Mouse (Mus musculus) midbrain, embryonic 13.5 days (tissue): ENCODE data around the gene Phykpl. TPM values are rescaled to one million over a fixed set of nuclear protein-coding genes. Genes with fewer than 3 reads are reported as not detected.

Experiments
- ATAC-seq: fragments of 200-750 bp; cut with Nextera tagmentation; 2 replicates; pipeline ENCODE4 v1.8.0; 2017; ENCODE audit warnings: mild to moderate bottlenecking, moderate TSS enrichment, moderate library complexity
- H3K27ac ChIP-seq: fragments of 300-500 bp; sonication (generic); 2 replicates; pipeline ENCODE4 v1.5.1; 2015; ENCODE audit warnings: inconsistent platforms, mild to moderate bottlenecking, moderate library complexity
- H3K27me3 ChIP-seq: fragments of 300-500 bp; sonication (generic); 2 replicates; pipeline ENCODE4 v1.6.1; 2015; ENCODE audit warnings: mild to moderate bottlenecking, inconsistent platforms
- H3K36me3 ChIP-seq: fragments of 300-500 bp; sonication (generic); 2 replicates; pipeline ENCODE4 v1.6.1; 2015; ENCODE audit warnings: mild to moderate bottlenecking, inconsistent platforms
- H3K4me1 ChIP-seq: fragments of 300-500 bp; sonication (generic); replicated peaks from 2 replicates; pipeline ENCODE4 v1.6.1; 2015; ENCODE audit warnings: inconsistent platforms
- H3K4me2 ChIP-seq: fragments of 300-500 bp; sonication (generic); replicated peaks from 2 replicates; pipeline ENCODE4 v1.6.1; 2015; ENCODE audit warnings: moderate library complexity, mild to moderate bottlenecking, inconsistent platforms
- H3K4me3 ChIP-seq: fragments of 300-500 bp; sonication (generic); replicated peaks from 2 replicates; pipeline ENCODE4 v1.5.1; 2015; ENCODE audit warnings: mild to moderate bottlenecking, inconsistent platforms
- H3K9ac ChIP-seq: fragments of 300-500 bp; sonication (generic); replicated peaks from 2 replicates; pipeline ENCODE4 v1.6.1; 2015; ENCODE audit warnings: mild to moderate bottlenecking, inconsistent platforms
- H3K9me3 ChIP-seq: fragments of 300-500 bp; sonication (generic); 2 replicates; pipeline ENCODE4 v1.6.1; 2016; ENCODE audit warnings: mild to moderate bottlenecking, inconsistent platforms
- WGBS: fragments of 180-500 bp; shearing (Covaris S2); methylation state at CpG from one replicate; pipeline ENCODE4 v1.1.7; 2015; 5-methylcytosine and 5-hydroxymethylcytosine counted together
- polyA plus RNA-seq: library from polyadenylated mRNA; unstranded; fragments of >200 nt; fragmentation: Nextera tagmentation; extraction: Ambion mirVana; gene quantifications from 2 replicates; pipeline ENCODE4 v1.2.1, GENCODE M21; 2015

The Phykpl gene
- polyA plus RNA-seq, 1 experiment from 2014 or later = 14.6 TPM

GRCm38 (mm10) chr11:51588833-51589232 lies 4.3 kb downstream of the Phykpl start:
- no peak overlapping the region for H3K4me2 ChIP-seq
- no peaks in the 10 kb centered on the region for H3K27me3 ChIP-seq
- H3K4me3 ChIP-seq = no peak overlapping the region
- H3K27ac ChIP-seq = no peak overlapping the region
- no peak overlapping the region for H3K9ac ChIP-seq
- WGBS = over 99% methylated on average over 3 of the region's 3 CpGs
- H3K9me3 ChIP-seq = no peaks in the 10 kb centered on the region
- peaks cover 77% of the 10 kb centered on the region for H3K36me3 ChIP-seq
- H3K4me1 ChIP-seq = peaks cover 24% of the 10 kb centered on the region
- ATAC-seq = no peak

GRCm38 (mm10) chr11:51590002-51590401 lies 5.4 kb downstream of the Phykpl start:
- no peaks in the 10 kb centered on the region for H3K9me3 ChIP-seq
- ATAC-seq = no peak
- H3K9ac ChIP-seq = no peak overlapping the region
- peaks cover 18% of the 10 kb centered on the region for H3K4me1 ChIP-seq
- H3K4me2 ChIP-seq = no peak overlapping the region
- no peaks in the 10 kb centered on the region for H3K27me3 ChIP-seq
- H3K27ac ChIP-seq = no peak overlapping the region
- H3K4me3 ChIP-seq = no peak overlapping the region
- peaks cover 87% of the 10 kb centered on the region for H3K36me3 ChIP-seq

- Histone ChIP-seq H3K27ac (no peak overlapping the region), H3K9me3 (no peaks in the 10 kb centered on the region), H3K9ac (no peak overlapping the region), H3K4me1 (peaks cover 6% of the 10 kb centered on the region), H3K4me3 (no peak overlapping the region), H3K4me2 (no peak overlapping the region), H3K36me3 (peaks cover 98% of the 10 kb centered on the region), H3K27me3 (no peaks in the 10 kb centered on the region)
- WGBS = 88% methylated on average over 7 of the region's 7 CpGs
- no peak for ATAC-seq
These were observed 6.6 kb downstream of the Phykpl start for GRCm38 (mm10) chr11:51591168-51591567.

DNA sequence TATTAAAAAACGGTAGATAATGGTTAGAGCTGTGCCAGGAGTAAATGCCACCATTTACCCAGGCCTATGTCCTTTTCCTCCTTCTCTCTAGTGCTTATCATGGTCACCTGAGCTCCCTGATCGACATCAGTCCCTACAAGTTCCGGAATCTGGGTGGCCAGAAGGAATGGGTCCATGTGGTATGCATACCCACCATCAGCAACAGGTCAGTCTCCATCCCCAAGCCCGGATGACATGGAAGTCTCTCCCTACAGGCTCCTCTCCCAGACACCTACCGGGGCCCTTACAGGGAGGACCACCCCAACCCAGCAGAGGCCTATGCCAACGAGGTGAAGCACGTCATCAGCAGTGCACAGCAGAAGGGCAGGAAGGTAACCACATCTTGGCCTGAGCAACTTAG lies 7.4 kb downstream of the Phykpl start:
- Histone ChIP-seq H3K27me3 (no peaks in the 10 kb centered on the region), H3K27ac (no peak overlapping the region), H3K36me3 (peaks cover 98% of the 10 kb centered on the region), H3K9ac (no peak overlapping the region), H3K4me2 (no peak overlapping the region), H3K4me3 (no peak overlapping the region), H3K4me1 (peaks cover 2% of the 10 kb centered on the region; the same call in 1 of the 2 replicates), H3K9me3 (no peaks in the 10 kb centered on the region)
- no peak for ATAC-seq
- WGBS = 94% methylated on average over 7 of the region's 7 CpGs

GRCm38 (mm10) chr11:51593368-51593767 lies 8.8 kb downstream of the Phykpl start:
- ATAC-seq = no peak
- Histone ChIP-seq H3K9ac (no peak overlapping the region), H3K27me3 (no peaks in the 10 kb centered on the region), H3K4me1 (no peaks in the 10 kb centered on the region), H3K4me3 (no peak overlapping the region), H3K36me3 (peaks cover 98% of the 10 kb centered on the region), H3K9me3 (no peaks in the 10 kb centered on the region), H3K27ac (no peak overlapping the region), H3K4me2 (no peak overlapping the region)
- 96% methylated on average over 4 of the region's 4 CpGs for WGBS

- 92% methylated on average over 6 of the region's 6 CpGs for WGBS
- H3K9ac ChIP-seq = no peak overlapping the region
These were observed 9.3 kb downstream of the Phykpl start for GRCm38 (mm10) chr11:51593849-51594248.

GRCm38 (mm10) chr11:51594715-51595350 lies 10.3 kb downstream of the Phykpl start:
- H3K36me3 ChIP-seq = peaks cover 98% of the 10 kb centered on the region
- H3K9me3 ChIP-seq = no peaks in the 10 kb centered on the region
- H3K4me2 ChIP-seq = no peak overlapping the region
- no peak overlapping the region for H3K27ac ChIP-seq
- 83% methylated on average over 3 of the region's 3 CpGs for WGBS
- no peak; the same call in 1 of the 2 replicates for ATAC-seq
- no peaks in the 10 kb centered on the region for H3K27me3 ChIP-seq
- no peak overlapping the region for H3K9ac ChIP-seq
- no peak overlapping the region for H3K4me3 ChIP-seq
- no peaks in the 10 kb centered on the region for H3K4me1 ChIP-seq

More at GRCm38 (mm10) chr11:51593849-51594248, 9.3 kb downstream of the Phykpl start:
- Histone ChIP-seq H3K4me1 (no peaks in the 10 kb centered on the region), H3K4me2 (no peak overlapping the region), H3K27ac (no peak overlapping the region), H3K36me3 (peaks cover 98% of the 10 kb centered on the region), H3K9me3 (no peaks in the 10 kb centered on the region), H3K27me3 (no peaks in the 10 kb centered on the region), H3K4me3 (no peak overlapping the region)
- no peak for ATAC-seq

DNA sequence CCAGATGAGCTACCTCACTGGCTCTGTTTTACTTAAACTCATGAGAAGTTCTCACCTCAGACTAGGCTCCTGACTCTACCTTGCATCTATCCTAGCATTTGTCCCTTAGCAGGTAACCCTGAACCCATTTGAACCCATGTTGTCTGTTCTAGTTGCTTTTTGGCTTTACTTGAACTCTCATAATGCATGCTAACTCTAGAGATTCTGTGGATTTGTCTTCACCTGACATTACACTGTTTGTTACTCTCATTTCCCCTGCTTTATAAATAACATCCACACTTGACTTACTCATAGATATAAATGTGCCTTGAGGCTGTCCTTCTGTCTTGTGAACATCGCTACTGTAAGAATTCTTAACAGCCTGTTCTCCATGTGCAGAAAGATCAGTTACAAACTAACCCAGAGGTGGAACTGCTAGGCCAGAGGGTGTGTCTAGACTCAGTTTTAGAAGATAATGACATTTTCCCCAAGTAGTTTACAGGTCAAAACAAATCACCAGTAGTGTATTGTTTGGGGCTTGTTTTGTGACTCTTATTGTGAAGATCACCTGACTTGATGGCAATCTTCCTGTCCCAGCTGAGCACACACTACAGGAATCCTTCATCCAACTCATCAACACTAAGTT lies 11.0 kb downstream of the Phykpl start:
- H3K9me3 ChIP-seq = no peaks in the 10 kb centered on the region
- no peak for ATAC-seq
- H3K27ac ChIP-seq = no peak overlapping the region
- H3K27me3 ChIP-seq = no peaks in the 10 kb centered on the region
- H3K36me3 ChIP-seq = peaks cover 98% of the 10 kb centered on the region
- H3K9ac ChIP-seq = no peak overlapping the region
- no peak overlapping the region for H3K4me2 ChIP-seq
- H3K4me1 ChIP-seq = peaks cover 6% of the 10 kb centered on the region; the same call in 1 of the 2 replicates
- H3K4me3 ChIP-seq = no peak overlapping the region
- WGBS = 92% methylated on average over 1 of the region's 1 CpGs

GRCm38 (mm10) chr11:51597553-51597952 lies 13.0 kb downstream of the Phykpl start:
- H3K27me3 ChIP-seq = no peaks in the 10 kb centered on the region
- peaks cover 98% of the 10 kb centered on the region for H3K36me3 ChIP-seq
- H3K9me3 ChIP-seq = no peaks in the 10 kb centered on the region
- H3K4me2 ChIP-seq = no peak overlapping the region
- no peak overlapping the region for H3K27ac ChIP-seq
- no peak overlapping the region for H3K9ac ChIP-seq
- H3K4me1 ChIP-seq = peaks cover 23% of the 10 kb centered on the region
- 80% methylated on average over 2 of the region's 2 CpGs for WGBS
- ATAC-seq = no peak
- H3K4me3 ChIP-seq = no peak overlapping the region

DNA sequence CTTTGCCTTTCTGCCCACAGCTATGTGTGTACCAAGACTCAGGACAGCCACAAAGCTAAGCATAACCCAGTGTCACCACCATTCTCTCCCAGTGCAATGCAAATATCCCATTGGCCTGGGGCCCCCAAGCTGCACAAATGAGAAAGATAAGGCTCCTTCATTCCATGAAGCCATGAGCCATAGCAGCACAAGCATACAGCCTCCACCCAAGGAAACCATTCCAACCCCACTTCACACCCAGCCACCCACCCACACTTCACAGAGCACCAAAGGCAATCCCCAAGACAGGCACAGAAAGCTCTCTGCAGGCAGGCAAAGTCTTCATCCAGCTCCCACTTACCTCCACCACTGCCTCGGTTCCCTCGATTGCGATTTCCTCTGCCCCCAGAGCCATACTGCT lies 17.7 kb downstream of the Phykpl start:
- no peak overlapping the region; the same call in 1 of the 2 replicates for H3K4me2 ChIP-seq

GRCm38 (mm10) chr11:51605602-51606446 lies 21.3 kb downstream of the Phykpl start:
- Histone ChIP-seq H3K27me3 (no peaks in the 10 kb centered on the region), H3K36me3 (peaks cover 44% of the 10 kb centered on the region), H3K4me3 (peak overlapping the region; percentile 97), H3K9me3 (no peaks in the 10 kb centered on the region), H3K4me2 (peak overlapping the region; percentile 97), H3K4me1 (peaks cover 52% of the 10 kb centered on the region), H3K27ac (peak overlapping the region; percentile 97), H3K9ac (peak overlapping the region; percentile 100)
- under 1% methylated on average over 63 of the region's 81 CpGs for WGBS
- peak; percentile 60 for ATAC-seq

More for the DNA sequence above, 17.7 kb downstream of the Phykpl start:
- Histone ChIP-seq H3K4me1 (peaks cover 56% of the 10 kb centered on the region), H3K27me3 (no peaks in the 10 kb centered on the region), H3K27ac (no peak overlapping the region), H3K36me3 (peaks cover 79% of the 10 kb centered on the region), H3K9ac (0 out of 2 replicates have a peak overlapping the region, but pooled peaks have one; percentile 7), H3K9me3 (no peaks in the 10 kb centered on the region), H3K4me3 (no peak overlapping the region)
- WGBS = 93% methylated on average over 3 of the region's 3 CpGs
- no peak for ATAC-seq
